26 mouse cellular contexts compared by ENCODE assay signal in genomic region chr7:65202719-65203118, GRCm38 (mm10). TPM values are rescaled to one million over a fixed set of nuclear protein-coding genes. Genes with fewer than 3 reads are reported as not detected.
DNase-seq lines count a peak whose midpoint lies in the region; ATAC-seq lines count a peak whose summit lies in the region.
"Had no signal": no experiment of that assay in that cellular context is flagged by ENCODE, and none has a peak within 500 bp of the region (broad histone marks: within the 10 kb centered on the region; RNA-seq: fewer than 3 reads in every experiment).

No protein-coding gene starts in this region.

- WGBS in hindbrain, embryonic 11.5 days: 75% methylated on average over 10 of the region's 10 CpGs
- 69% methylated on average over 10 of the region's 10 CpGs for WGBS in hindbrain, embryonic 16.5 days
- WGBS in neural tube, embryonic 15.5 days: 72% methylated on average over 10 of the region's 10 CpGs
- 61% methylated on average over 10 of the region's 10 CpGs for WGBS in midbrain, embryonic 14.5 days

- H3K9ac ChIP-seq in hindbrain, embryonic 11.5 days (ENCODE audit: low read depth, low read length): no peak overlapping the region
- H3K9ac ChIP-seq in hindbrain, embryonic 16.5 days (ENCODE audit: low read depth, low read length): no peak overlapping the region
- H3K9ac ChIP-seq in neural tube, embryonic 15.5 days (replicated peaks): no peak overlapping the region
- H3K9ac ChIP-seq in midbrain, embryonic 14.5 days (replicated peaks; ENCODE audit: low read length): no peak overlapping the region
- H3K9ac ChIP-seq: forebrain, embryonic 15.5 days; heart, embryonic 15.5 days; hindbrain, embryonic 14.5 days; kidney, embryonic 15.5 days; limb, embryonic 13.5 days; lung, embryonic 15.5 days had no signal

- H3K36me3 ChIP-seq in hindbrain, embryonic 11.5 days (ENCODE audit: control insufficient read depth, insufficient read depth, low read length): no peaks in the 10 kb centered on the region
- no peaks in the 10 kb centered on the region for H3K36me3 ChIP-seq in hindbrain, embryonic 16.5 days (ENCODE audit: control insufficient read depth, insufficient read depth, low read length)
- no peaks in the 10 kb centered on the region for H3K36me3 ChIP-seq in neural tube, embryonic 15.5 days
- H3K36me3 ChIP-seq in midbrain, embryonic 14.5 days (ENCODE audit: control insufficient read depth, insufficient read depth, low read length): no peaks in the 10 kb centered on the region
- H3K36me3 ChIP-seq: forebrain, embryonic 15.5 days; heart, embryonic 15.5 days; kidney, embryonic 15.5 days; limb, embryonic 13.5 days; lung, embryonic 15.5 days had no signal

- no peak overlapping the region for H3K4me2 ChIP-seq in hindbrain, embryonic 11.5 days (replicated peaks; ENCODE audit: low read depth, low read length)
- H3K4me2 ChIP-seq in hindbrain, embryonic 16.5 days (ENCODE audit: low read length): no peak overlapping the region
- H3K4me2 ChIP-seq in neural tube, embryonic 15.5 days: no peak overlapping the region
- no peak overlapping the region for H3K4me2 ChIP-seq in midbrain, embryonic 14.5 days (ENCODE audit: low read length)
- H3K4me2 ChIP-seq: forebrain, embryonic 15.5 days; heart, embryonic 15.5 days; hindbrain, embryonic 14.5 days; kidney, embryonic 15.5 days; limb, embryonic 13.5 days; liver, embryonic 11.5 days; lung, embryonic 15.5 days had no signal

- H3K27ac ChIP-seq in hindbrain, embryonic 11.5 days (ENCODE audit: low read depth, low read length): no peak overlapping the region
- no peak overlapping the region for H3K27ac ChIP-seq in hindbrain, embryonic 16.5 days (ENCODE audit: low read depth, low read length)
- no peak overlapping the region for H3K27ac ChIP-seq in neural tube, embryonic 15.5 days (replicated peaks)
- H3K27ac ChIP-seq in midbrain, embryonic 14.5 days (replicated peaks; ENCODE audit: low read depth, low read length): no peak overlapping the region
- H3K27ac ChIP-seq: forebrain, embryonic 15.5 days; gastrocnemius, adult 2 months; heart, adult 2 months; heart, embryonic 15.5 days; hindbrain, embryonic 14.5 days; kidney, embryonic 15.5 days; limb, embryonic 13.5 days; lung, embryonic 15.5 days had no signal

- no peaks in the 10 kb centered on the region for H3K4me1 ChIP-seq in hindbrain, embryonic 11.5 days (replicated peaks; ENCODE audit: control insufficient read depth, insufficient read depth, low read length)
- H3K4me1 ChIP-seq in hindbrain, embryonic 16.5 days (ENCODE audit: control insufficient read depth, insufficient read depth, low read depth, low read length): no peaks in the 10 kb centered on the region
- H3K4me1 ChIP-seq in neural tube, embryonic 15.5 days: no peaks in the 10 kb centered on the region
- no peaks in the 10 kb centered on the region for H3K4me1 ChIP-seq in midbrain, embryonic 14.5 days (ENCODE audit: control insufficient read depth, insufficient read depth, low read length)
- H3K4me1 ChIP-seq: forebrain, embryonic 15.5 days; kidney, embryonic 15.5 days; limb, embryonic 13.5 days; lung, embryonic 15.5 days; megakaryocyte, embryonic 14.5 days had no signal

- 0 out of 2 replicates have a peak, but pooled peaks have one; percentile 54 for ATAC-seq in hindbrain, embryonic 11.5 days (ENCODE audit: low FRiP score)
- ATAC-seq in hindbrain, embryonic 16.5 days: no peak
- no peak for ATAC-seq in neural tube, embryonic 15.5 days (ENCODE audit: low FRiP score)
- ATAC-seq in midbrain, embryonic 14.5 days (ENCODE audit: low FRiP score, low TSS enrichment): no peak
- ATAC-seq: forebrain, embryonic 15.5 days had no signal

- H3K4me3 ChIP-seq in hindbrain, embryonic 11.5 days (ENCODE audit: low read depth, low read length): no peak overlapping the region
- H3K4me3 ChIP-seq in hindbrain, embryonic 16.5 days (ENCODE audit: low read length): no peak overlapping the region
- no peak overlapping the region for H3K4me3 ChIP-seq in neural tube, embryonic 15.5 days (replicated peaks)
- H3K4me3 ChIP-seq in midbrain, embryonic 14.5 days (replicated peaks; ENCODE audit: low read depth, low read length): no peak overlapping the region
- H3K4me3 ChIP-seq: forebrain, embryonic 15.5 days; gastrocnemius, adult 2 months; heart, adult 2 months; heart, embryonic 15.5 days; kidney, embryonic 15.5 days; limb, embryonic 13.5 days; lung, embryonic 15.5 days; megakaryocyte, embryonic 14.5 days had no signal

- peak; percentile 24 for DNase-seq in hindbrain, embryonic 11.5 days (ENCODE audit: low spot score)
- DNase-seq in neural tube, embryonic 10.5 days (ENCODE audit: extremely low spot score, low spot score): peak; percentile 10
- DNase-seq in midbrain, embryonic 14.5 days: peak; percentile 31
- no peak for DNase-seq in spleen, postnatal 14 days (ENCODE audit: low spot score in 2 of 2)
- DNase-seq: adrenal gland, postnatal 14 days; B cell, adult 2 months; cerebellum, adult 11 months; cerebellum, adult 9-10 months; cerebellum, postnatal 36 days; gastrocnemius, adult 2 months; gastrocnemius, postnatal 36 days; heart, adult 2 months; kidney, adult 18-20 months; kidney, postnatal 25 days; thymus, postnatal 4 days had no signal

- H3K9me3 ChIP-seq in hindbrain, embryonic 11.5 days (ENCODE audit: control insufficient read depth, low read length): 0 out of 2 replicates have a peak, but pooled peaks cover 4% of the 10 kb centered on the region
- peaks cover 7% of the 10 kb centered on the region; the same call in 1 of the 2 replicates for H3K9me3 ChIP-seq in hindbrain, embryonic 16.5 days (ENCODE audit: control insufficient read depth, low read length)
- H3K9me3 ChIP-seq in neural tube, embryonic 15.5 days (replicated peaks): 0 out of 2 replicates have a peak, but pooled peaks cover 7% of the 10 kb centered on the region
- peaks cover 7% of the 10 kb centered on the region; the same call in 1 of the 2 replicates for H3K9me3 ChIP-seq in midbrain, embryonic 14.5 days (ENCODE audit: control insufficient read depth, low read length)
- H3K9me3 ChIP-seq: forebrain, embryonic 15.5 days; heart, embryonic 15.5 days; lung, embryonic 15.5 days had no signal

- no peaks in the 10 kb centered on the region for H3K27me3 ChIP-seq in hindbrain, embryonic 11.5 days (ENCODE audit: control insufficient read depth, insufficient read depth, low read length)
- no peaks in the 10 kb centered on the region for H3K27me3 ChIP-seq in hindbrain, embryonic 16.5 days (replicated peaks; ENCODE audit: control insufficient read depth, insufficient read depth, low read length)
- H3K27me3 ChIP-seq in neural tube, embryonic 15.5 days (replicated peaks): no peaks in the 10 kb centered on the region
- H3K27me3 ChIP-seq in midbrain, embryonic 14.5 days (ENCODE audit: control insufficient read depth, insufficient read depth, low read length): no peaks in the 10 kb centered on the region
- H3K27me3 ChIP-seq: forebrain, embryonic 15.5 days; heart, embryonic 15.5 days; kidney, embryonic 15.5 days; limb, embryonic 13.5 days; lung, embryonic 15.5 days; megakaryocyte, embryonic 14.5 days had no signal

RNA-seq across cellular contexts. Expression of gene Fam189a1, which starts 46.3 kb away (rescaled TPM):
- polyA plus RNA-seq in hindbrain, embryonic 11.5 days (2014; fragmentation: Nextera tagmentation; extraction: Ambion mirVana): 1.6 and 2.4 TPM in 2 replicates
- polyA plus RNA-seq in hindbrain, embryonic 16.5 days (2015; fragmentation: Nextera tagmentation; extraction: Ambion mirVana): 7.9 and 9.4 TPM in 2 replicates
- polyA plus RNA-seq in neural tube, embryonic 15.5 days (2015; fragmentation: Nextera tagmentation; extraction: Ambion mirVana): 10.4 and 13.4 TPM in 2 replicates
- 7.9 and 9.9 TPM in 2 replicates for polyA plus RNA-seq in midbrain, embryonic 14.5 days (2014; fragmentation: Nextera tagmentation; extraction: Ambion mirVana)
- polyA plus RNA-seq: liver, embryonic 16.5 days had no signal

Comparison
In these comparisons a context has a peak if more than half of its experiments do, and no peak if none do; other contexts are left out.
1. DNase-seq: peak in hindbrain, embryonic 11.5 days (single experiment), neural tube, embryonic 10.5 days (single experiment) and midbrain, embryonic 14.5 days (single experiment); none in spleen, postnatal 14 days (0 of 2).